Mouse (Mus musculus): Measurements from ENCODE around the gene Xntrpc.
"Not testable (repeated sequence)": the region's sequence is repeated elsewhere in the genome, so short reads cannot be mapped to it uniquely, and the experiment has no call there.

The Xntrpc gene

GRCm38 (mm10) chr7:102065046-102065891 lies at the start of gene Xntrpc, which contains the start of the genes Rnf121 and Xndc1:
Gene Xntrpc, plus strand, starts transcription at chr7:102065713.
Gene Rnf121, minus strand, starts transcription at chr7:102065469.
Gene Xndc1, plus strand, starts transcription at chr7:102065511.
- peak; percentile 77 to 89 for DNase-seq (ENCODE audit: low spot score in 2 of 2)

- no peak for DNase-seq (ENCODE audit: low spot score in 2 of 2)
Measured at GRCm38 (mm10) chr7:102016936-102017335, 48.6 kb upstream of the Xntrpc start.

- no peak for DNase-seq (ENCODE audit: low spot score in 2 of 2)
Measured at GRCm38 (mm10) chr7:102017452-102017851, 48.1 kb upstream of the Xntrpc start.

- no peak for DNase-seq (ENCODE audit: low spot score in 2 of 2)
Measured at GRCm38 (mm10) chr7:102018034-102018433, 47.5 kb upstream of the Xntrpc start.

- DNase-seq (ENCODE audit: low spot score in 2 of 2) = no peak
Measured at GRCm38 (mm10) chr7:102018590-102018989, 46.9 kb upstream of the Xntrpc start, which contains the start of gene Il18bp. Gene Il18bp, minus strand, starts transcription at chr7:102018690.

GRCm38 (mm10) chr7:102019362-102019761 lies 46.2 kb upstream of the Xntrpc start:
- DNase-seq (ENCODE audit: low spot score in 2 of 2) = no peak

- not testable (repeated sequence) for DNase-seq (ENCODE audit: low spot score in 2 of 2)
Measured at GRCm38 (mm10) chr7:102020934-102021333, 44.6 kb upstream of the Xntrpc start.

- DNase-seq (ENCODE audit: low spot score in 2 of 2) = no peak
Measured at GRCm38 (mm10) chr7:102023821-102024220, 41.7 kb upstream of the Xntrpc start.

- no peak for DNase-seq (ENCODE audit: low spot score in 2 of 2)
Measured at GRCm38 (mm10) chr7:102025187-102026119, 40.1 kb upstream of the Xntrpc start.

GRCm38 (mm10) chr7:102034904-102035303 lies 30.6 kb upstream of the Xntrpc start:
- DNase-seq (ENCODE audit: low spot score in 2 of 2) = no peak

- DNase-seq (ENCODE audit: low spot score in 2 of 2) = no peak
Measured at GRCm38 (mm10) chr7:102035534-102035933, 30.0 kb upstream of the Xntrpc start.

- no peak for DNase-seq (ENCODE audit: low spot score in 2 of 2)
Measured at GRCm38 (mm10) chr7:102037318-102037717, 28.2 kb upstream of the Xntrpc start.

GRCm38 (mm10) chr7:102042314-102042713 lies 23.2 kb upstream of the Xntrpc start:
- DNase-seq (ENCODE audit: low spot score in 2 of 2) = no peak

GRCm38 (mm10) chr7:102048524-102048923 lies 17.0 kb upstream of the Xntrpc start:
- not testable (repeated sequence) for DNase-seq (ENCODE audit: low spot score in 2 of 2)

GRCm38 (mm10) chr7:102061353-102061752 lies 4.2 kb upstream of the Xntrpc start:
- no peak for DNase-seq (ENCODE audit: low spot score in 2 of 2)

GRCm38 (mm10) chr7:102062203-102062602 lies 3.3 kb upstream of the Xntrpc start:
- DNase-seq (ENCODE audit: low spot score in 2 of 2) = no peak

GRCm38 (mm10) chr7:102063891-102064290 lies 1.6 kb upstream of the Xntrpc start:
- DNase-seq (ENCODE audit: low spot score in 2 of 2) = no peak

- no peak for DNase-seq (ENCODE audit: low spot score in 2 of 2)
Measured at GRCm38 (mm10) chr7:102064655-102065045, 863 bp upstream of the Xntrpc start.

GRCm38 (mm10) chr7:102066363-102066762 lies 850 bp downstream of the Xntrpc start:
- no peak for DNase-seq (ENCODE audit: low spot score in 2 of 2)

- no peak for DNase-seq (ENCODE audit: low spot score in 2 of 2)
Measured at GRCm38 (mm10) chr7:102076714-102077296, 11.3 kb downstream of the Xntrpc start.

GRCm38 (mm10) chr7:102078517-102078916 lies 13.0 kb downstream of the Xntrpc start:
- peak in 1 of 2 experiments; percentile 16 for DNase-seq (ENCODE audit: low spot score in 2 of 2)

GRCm38 (mm10) chr7:102080311-102080710 lies 14.8 kb downstream of the Xntrpc start:
- no peak for DNase-seq (ENCODE audit: low spot score in 2 of 2)

All from cerebellum, postnatal 4 days (tissue).